Comparison of ENCODE assay signal across 8 mouse cellular contexts in the genomic region with DNA sequence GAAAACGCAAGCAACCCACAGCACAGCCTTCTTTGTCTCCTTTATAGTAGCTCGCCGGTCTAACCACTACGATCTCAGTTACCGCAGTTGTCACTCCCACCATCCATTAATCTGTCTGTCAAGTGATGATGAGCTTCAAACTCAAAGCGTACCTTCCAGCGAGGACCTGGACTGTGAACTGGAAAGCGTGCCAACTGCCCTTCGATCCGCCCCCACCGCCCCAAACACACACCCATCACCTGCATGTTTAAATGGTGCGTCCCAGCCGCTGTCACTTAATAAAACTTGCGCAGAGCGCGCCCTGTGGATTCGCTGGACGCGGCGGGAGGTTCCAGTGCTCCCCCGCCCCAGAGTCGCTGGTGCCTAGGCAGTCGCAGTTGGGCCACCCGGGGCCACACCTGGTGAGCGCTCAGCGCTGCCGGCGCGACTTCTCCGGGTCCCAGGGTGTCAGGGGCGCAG. TPM values are rescaled to one million over a fixed set of nuclear protein-coding genes. Genes with fewer than 3 reads are reported as not detected.
DNase-seq lines count a peak whose midpoint lies in the region; ATAC-seq and TF ChIP-seq lines count a peak whose summit lies in the region.

Gene Slc5a8 (plus strand): TSS at position 361 of the 459 bp plus-strand sequence.

- no peaks in the 10 kb centered on the region for H3K9me3 ChIP-seq in ES-E14 (ENCODE audit: control insufficient read depth, insufficient read depth, low read depth, low read length)
- H3K9me3 ChIP-seq in intestine, embryonic 16.5 days (ENCODE audit: control insufficient read depth, low read length): no peaks in the 10 kb centered on the region
- H3K9me3 ChIP-seq in liver, postnatal 0 days (ENCODE audit: low read length): no peaks in the 10 kb centered on the region

- H3K4me1 ChIP-seq in ES-E14 (ENCODE audit: control insufficient read depth in 2 of 2, insufficient read depth in 2 of 2, low read length in 2 of 2, poor library complexity in 1 of 2): peaks cover 0 to 2% of the 10 kb centered on the region in 2 experiments; a peak in 1 of 4 replicates
- no peaks in the 10 kb centered on the region for H3K4me1 ChIP-seq in intestine, embryonic 16.5 days (ENCODE audit: control insufficient read depth, insufficient read depth, low read length)
- no peaks in the 10 kb centered on the region for H3K4me1 ChIP-seq in liver, postnatal 0 days (ENCODE audit: insufficient read depth)

- TF ChIP-seq CTCF in liver, postnatal 0 days (IDR thresholded peaks at IDR 0.05; ENCODE audit: low read depth): no peak

- no peak for TF ChIP-seq EP300 in liver, postnatal 0 days (IDR thresholded peaks at IDR 0.05; ENCODE audit: low read depth)

- H3K4me2 ChIP-seq in intestine, embryonic 16.5 days (ENCODE audit: low read depth, low read length): peak within 1 kb of the TSS; percentile 48
- H3K4me2 ChIP-seq in liver, postnatal 0 days (ENCODE audit: low read depth, low read length): no peak within 1 kb of the TSS

- in situ Hi-C loops in ES-E14 (cut with MboI; ENCODE audit: low sequenced_read_pairs in 2 of 2, unreplicated experiment in 2 of 2): no loop called here

- 3% methylated on average over 31 of the region's 31 CpGs for WGBS in intestine, embryonic 16.5 days
- 6% methylated on average over 31 of the region's 31 CpGs for WGBS in liver, postnatal 0 days (ENCODE audit: insufficient replicate concordance)

- H3K9ac ChIP-seq in ES-E14 (ENCODE audit: insufficient read depth, low read depth, low read length, poor library complexity, severe bottlenecking): no peak within 1 kb of the TSS
- no peak within 1 kb of the TSS for H3K9ac ChIP-seq in intestine, embryonic 16.5 days (ENCODE audit: low read depth, low read length)
- H3K9ac ChIP-seq in liver, postnatal 0 days (replicated peaks): no peak within 1 kb of the TSS

- no peak within 1 kb of the TSS for H3K27ac ChIP-seq in ES-E14 (ENCODE audit: insufficient read depth, low read depth, low read length, poor library complexity, severe bottlenecking)
- no peak within 1 kb of the TSS for H3K27ac ChIP-seq in intestine, embryonic 16.5 days (ENCODE audit: low read length)
- no peak within 1 kb of the TSS for H3K27ac ChIP-seq in liver, postnatal 0 days (ENCODE audit: low read depth)

- ATAC-seq in intestine, embryonic 16.5 days: peak; percentile 86
- ATAC-seq in liver, postnatal 0 days: no peak

- no peak for DNase-seq in ES-E14 (ENCODE audit: low read depth, low spot score)
- peak; percentile 2 for DNase-seq in embryo, embryonic 9.5 days (ENCODE audit: extremely low spot score)
- peak; percentile 13 for DNase-seq in liver, postnatal 0 days
- DNase-seq in right cerebral cortex, adult 2 months (ENCODE audit: low spot score in 2 of 2): no peak
- DNase-seq in urinary bladder, postnatal 14 days (ENCODE audit: low spot score): no peak
- DNase-seq in T-cell, adult 2 months (ENCODE audit: low spot score): no peak
- no peak for DNase-seq in gastrocnemius, adult 18-20 months (ENCODE audit: low spot score)

- peak within 1 kb of the TSS; percentile 57 to 60 for H3K4me3 ChIP-seq in ES-E14 (ENCODE audit: insufficient read depth in 1 of 2, low read depth in 1 of 2, low read length in 2 of 2, poor library complexity in 1 of 2, severe bottlenecking in 1 of 2)
- H3K4me3 ChIP-seq in intestine, embryonic 16.5 days (ENCODE audit: low read length): peak within 1 kb of the TSS; percentile 39
- H3K4me3 ChIP-seq in liver, postnatal 0 days (ENCODE audit: low read depth, low read length): no peak within 1 kb of the TSS

- peaks cover 27% of the 10 kb centered on the region for H3K27me3 ChIP-seq in intestine, embryonic 16.5 days (replicated peaks; ENCODE audit: control insufficient read depth, insufficient read depth, low read length)
- peaks cover 18% of the 10 kb centered on the region for H3K27me3 ChIP-seq in liver, postnatal 0 days (ENCODE audit: insufficient read depth, low read length)

- H3K36me3 ChIP-seq in ES-E14 (ENCODE audit: control insufficient read depth, insufficient read depth, low read length, poor library complexity, severe bottlenecking): no peaks in the 10 kb centered on the region
- no peaks in the 10 kb centered on the region for H3K36me3 ChIP-seq in intestine, embryonic 16.5 days (ENCODE audit: control insufficient read depth, insufficient read depth, low read length)
- H3K36me3 ChIP-seq in liver, postnatal 0 days (replicated peaks; ENCODE audit: insufficient read depth, low read length): no peaks in the 10 kb centered on the region

TF ChIP-seq in ES-E14, 5 proteins besides CTCF, POLR2A, EP300 and RAD21:
- TF ChIP-seq ZNF384 (IDR thresholded peaks at IDR 0.05; ENCODE audit: low read depth, low read length) (no peak), HCFC1 (IDR thresholded peaks at IDR 0.05; ENCODE audit: borderline replicate concordance, insufficient read depth, low read length) (no peak), ZC3H11A (IDR thresholded peaks at IDR 0.05; ENCODE audit: borderline replicate concordance, low read depth, low read length) (no peak), CHD2 (IDR thresholded peaks at IDR 0.05; ENCODE audit: low read depth, low read length) (no peak)

RNA-seq across cellular contexts. Expression of gene Slc5a8, which starts in this region (rescaled TPM):
- 0.11 and 0.31 TPM in 2 replicates for total RNA-seq in ES-E14 (2012; rRNA removed)
- polyA plus RNA-seq in intestine, embryonic 16.5 days (2015; fragmentation: Nextera tagmentation; extraction: Ambion mirVana): 2.2 and 2.5 TPM in 2 replicates
- not detected in 2 replicates for polyA plus RNA-seq in liver, postnatal 0 days (2015; fragmentation: Nextera tagmentation; extraction: Ambion mirVana)
- total RNA-seq in gastrocnemius, adult 18-20 months (2021): not detected

Comparison
In these comparisons a context has a peak if more than half of its experiments do, and no peak if none do; other contexts are left out.
1. Peak in DNase-seq in liver, postnatal 0 days; RNA of the gene not detected or under 1 TPM.